In the genomic region with DNA sequence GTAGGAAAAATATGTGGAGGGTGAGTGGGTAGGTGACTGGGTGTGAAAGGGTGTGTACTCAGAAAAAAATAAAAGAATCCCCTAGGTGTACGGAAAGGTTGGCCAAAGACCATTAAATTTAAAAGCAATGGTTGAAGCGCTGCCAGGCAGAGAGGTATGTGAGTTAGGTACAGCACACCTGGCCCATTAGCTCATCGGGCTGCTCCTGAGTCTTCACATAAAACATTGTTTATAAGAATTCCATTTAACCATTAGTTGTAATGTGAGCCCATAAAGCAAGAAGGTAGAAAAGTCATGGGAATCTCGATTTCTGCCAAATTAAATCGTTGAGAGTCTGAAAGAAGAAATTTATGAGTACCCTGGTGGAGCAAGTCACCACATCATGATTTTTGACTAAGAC, we compare ENCODE assay signal across 23 mouse cellular contexts. TPM values are rescaled to one million over a fixed set of nuclear protein-coding genes. Genes with fewer than 3 reads are reported as not detected.
A peak's percentile ranks its signal among the peaks of the same experiment; 100 is the strongest.
DNase-seq lines count a peak whose midpoint lies in the region; ATAC-seq lines count a peak whose summit lies in the region.
"Had no signal": no experiment of that assay in that cellular context is flagged by ENCODE, and none has a peak within 500 bp of the region (broad histone marks: within the 10 kb centered on the region; RNA-seq: fewer than 3 reads in every experiment).

No protein-coding gene starts in this region.

- peak; percentile 43 for DNase-seq in heart, adult 11 months
- no peak for DNase-seq in heart, adult 8-10 months (ENCODE audit: low spot score)
- peak; percentile 39 for DNase-seq in midbrain, embryonic 11.5 days (ENCODE audit: low spot score, missing footprints)
- DNase-seq in kidney, adult 8-10 months = no peak
- DNase-seq: adrenal gland, adult 2 months; adrenal gland, postnatal 10 days; adrenal gland, postnatal 25 days; cerebellum, adult 11 months; cerebellum, adult 18-20 months; cerebellum, adult 8-10 months; cerebellum, adult 9-11 months; cerebellum, postnatal 14 days; cerebellum, postnatal 36 days; embryo, embryonic 11 days had no signal

- no peak overlapping the region for H3K9ac ChIP-seq in midbrain, embryonic 11.5 days (ENCODE audit: low read length)
- H3K9ac ChIP-seq in midbrain, embryonic 13.5 days (replicated peaks) = no peak overlapping the region
- no peak overlapping the region for H3K9ac ChIP-seq in limb, embryonic 15.5 days
- H3K9ac ChIP-seq: embryonic facial prominence, embryonic 12.5 days; embryonic facial prominence, embryonic 15.5 days; forebrain, embryonic 12.5 days had no signal

- no peaks in the 10 kb centered on the region for H3K9me3 ChIP-seq in midbrain, embryonic 11.5 days (ENCODE audit: control insufficient read depth, low read length)
- H3K9me3 ChIP-seq in midbrain, embryonic 13.5 days = no peaks in the 10 kb centered on the region
- H3K9me3 ChIP-seq in limb, embryonic 15.5 days = no peaks in the 10 kb centered on the region
- H3K9me3 ChIP-seq: embryonic facial prominence, embryonic 12.5 days; embryonic facial prominence, embryonic 15.5 days; forebrain, embryonic 10.5 days; forebrain, embryonic 12.5 days had no signal

- H3K27ac ChIP-seq in midbrain, embryonic 11.5 days (ENCODE audit: low read depth, low read length) = no peak overlapping the region
- no peak overlapping the region for H3K27ac ChIP-seq in midbrain, embryonic 13.5 days
- peak overlapping the region; percentile 17; the same call in 1 of the 2 replicates for H3K27ac ChIP-seq in limb, embryonic 15.5 days
- H3K27ac ChIP-seq: embryonic facial prominence, embryonic 12.5 days; embryonic facial prominence, embryonic 15.5 days; forebrain, embryonic 10.5 days; forebrain, embryonic 12.5 days had no signal

- ATAC-seq in midbrain, embryonic 11.5 days (ENCODE audit: low FRiP score) = no peak
- ATAC-seq in midbrain, embryonic 13.5 days = no peak
- ATAC-seq in limb, embryonic 15.5 days (ENCODE audit: insufficient number of reproducible peaks, low FRiP score, low TSS enrichment, low read depth) = peak; percentile 48; the same call in 1 of the 2 replicates
- ATAC-seq: forebrain, embryonic 14.5 days; forebrain, embryonic 16.5 days had no signal

- no peaks in the 10 kb centered on the region for H3K36me3 ChIP-seq in midbrain, embryonic 11.5 days (ENCODE audit: control insufficient read depth, insufficient read depth, low read length)
- no peaks in the 10 kb centered on the region for H3K36me3 ChIP-seq in midbrain, embryonic 13.5 days
- H3K36me3 ChIP-seq in limb, embryonic 15.5 days = no peaks in the 10 kb centered on the region
- H3K36me3 ChIP-seq: embryonic facial prominence, embryonic 12.5 days; embryonic facial prominence, embryonic 15.5 days; forebrain, embryonic 10.5 days; forebrain, embryonic 12.5 days had no signal

- H3K4me2 ChIP-seq in midbrain, embryonic 11.5 days = no peak overlapping the region
- H3K4me2 ChIP-seq in midbrain, embryonic 13.5 days (replicated peaks) = no peak overlapping the region
- H3K4me2 ChIP-seq in limb, embryonic 15.5 days = no peak overlapping the region
- H3K4me2 ChIP-seq: embryonic facial prominence, embryonic 12.5 days; embryonic facial prominence, embryonic 15.5 days; forebrain, embryonic 12.5 days had no signal

- WGBS in midbrain, embryonic 11.5 days = 92% methylated on average over 5 of the region's 5 CpGs
- 95% methylated on average over 5 of the region's 5 CpGs for WGBS in midbrain, embryonic 13.5 days
- WGBS in limb, embryonic 15.5 days = 14% methylated on average over 5 of the region's 5 CpGs

- no peaks in the 10 kb centered on the region for H3K4me1 ChIP-seq in midbrain, embryonic 11.5 days (ENCODE audit: control insufficient read depth, insufficient read depth, low read length)
- no peaks in the 10 kb centered on the region for H3K4me1 ChIP-seq in midbrain, embryonic 13.5 days (replicated peaks)
- peaks cover 6% of the 10 kb centered on the region; the same call in 1 of the 2 replicates for H3K4me1 ChIP-seq in limb, embryonic 15.5 days
- H3K4me1 ChIP-seq: embryonic facial prominence, embryonic 12.5 days; embryonic facial prominence, embryonic 15.5 days; forebrain, embryonic 10.5 days; forebrain, embryonic 12.5 days had no signal

- H3K4me3 ChIP-seq in midbrain, embryonic 11.5 days (ENCODE audit: low read depth, low read length) = no peak overlapping the region
- no peak overlapping the region for H3K4me3 ChIP-seq in midbrain, embryonic 13.5 days (replicated peaks)
- H3K4me3 ChIP-seq in limb, embryonic 15.5 days = no peak overlapping the region
- H3K4me3 ChIP-seq: embryonic facial prominence, embryonic 12.5 days; embryonic facial prominence, embryonic 15.5 days; erythroblast, embryonic 14.5 days; forebrain, embryonic 10.5 days; forebrain, embryonic 12.5 days had no signal

- H3K27me3 ChIP-seq in midbrain, embryonic 11.5 days (ENCODE audit: control insufficient read depth, insufficient read depth, low read length) = no peaks in the 10 kb centered on the region
- H3K27me3 ChIP-seq in midbrain, embryonic 13.5 days = no peaks in the 10 kb centered on the region
- H3K27me3 ChIP-seq in limb, embryonic 15.5 days = no peaks in the 10 kb centered on the region
- H3K27me3 ChIP-seq: embryonic facial prominence, embryonic 12.5 days; embryonic facial prominence, embryonic 15.5 days; forebrain, embryonic 12.5 days had no signal

RNA-seq across cellular contexts. Expression of gene Mtap, which starts 42.1 kb away (rescaled TPM):
- 10 to 100 TPM; 19.9 to 23.2 (median 22.0) TPM for total RNA-seq in heart, adult 8-10 months (2022)
- 91.1 and 96.1 TPM in 2 replicates for polyA plus RNA-seq in midbrain, embryonic 11.5 days (2014; fragmentation: Nextera tagmentation; extraction: Ambion mirVana)
- 27.0 and 27.4 TPM in 2 replicates for polyA plus RNA-seq in midbrain, embryonic 13.5 days (2015; fragmentation: Nextera tagmentation; extraction: Ambion mirVana)
- polyA plus RNA-seq in limb, embryonic 15.5 days (2015; fragmentation: Nextera tagmentation; extraction: Ambion mirVana) = 64.4 and 68.1 TPM in 2 replicates
- polyA plus RNA-seq: erythroblast, embryonic 14.5 days had no signal

Comparison
In these comparisons a context has a peak if more than half of its experiments do, and no peak if none do; other contexts are left out.
1. DNase-seq: peak in heart, adult 11 months (single experiment) and midbrain, embryonic 11.5 days (single experiment); none in heart, adult 8-10 months (single experiment) and kidney, adult 8-10 months (0 of 2).